Mouse (Mus musculus): ENCODE results near the gene Ptov1. TPM values are rescaled to one million over a fixed set of nuclear protein-coding genes. Genes with fewer than 3 reads are reported as not detected.

Ptov1 gene
- polyA plus RNA-seq, 1 experiment from 2014 or later, result 518 TPM

- Histone ChIP-seq H3K9ac (peak overlapping the region; percentile 76), H3K4me3 (peak overlapping the region; percentile 71), H3K36me3 (peaks cover 15% of the 10 kb centered on the region), H3K4me2 (peak overlapping the region; percentile 75), H3K4me1 (replicated peaks) (peaks cover 48% of the 10 kb centered on the region), H3K27me3 (no peaks in the 10 kb centered on the region), H3K9me3 (no peaks in the 10 kb centered on the region), H3K27ac (replicated peaks) (peak overlapping the region; percentile 95)
- ATAC-seq (ENCODE audit: low FRiP score, low read depth), result no peak; the same call in 1 of the 2 replicates
- 23% methylated on average over 10 of the region's 10 CpGs for WGBS
Observed at GRCm38 (mm10) chr7:44896499-44896898, 26.9 kb upstream of the Ptov1 start.

GRCm38 (mm10) chr7:44895593-44896434 lies 26.2 kb upstream of the Ptov1 start, which contains the start of gene Fuz:
Fuz (plus strand) TSS chr7:44896079.
- peaks cover 51% of the 10 kb centered on the region for H3K4me1 ChIP-seq (replicated peaks)
- H3K27me3 ChIP-seq, result no peaks in the 10 kb centered on the region
- H3K9me3 ChIP-seq, result no peaks in the 10 kb centered on the region
- peak within 1 kb of the TSS; percentile 71 for H3K4me3 ChIP-seq
- peak within 1 kb of the TSS; percentile 76 for H3K9ac ChIP-seq
- ATAC-seq (ENCODE audit: low FRiP score, low read depth), result peak; percentile 81
- peak within 1 kb of the TSS; percentile 95 for H3K27ac ChIP-seq (replicated peaks)
- H3K36me3 ChIP-seq, result peaks cover 15% of the 10 kb centered on the region
- WGBS, result under 1% methylated on average over 34 of the region's 34 CpGs
- H3K4me2 ChIP-seq, result peak within 1 kb of the TSS; percentile 75

GRCm38 (mm10) chr7:44895206-44895592 lies 25.6 kb upstream of the Ptov1 start:
- Histone ChIP-seq H3K9ac (peak overlapping the region; percentile 37; the same call in 1 of the 2 replicates), H3K4me3 (peak overlapping the region; percentile 71), H3K9me3 (no peaks in the 10 kb centered on the region), H3K4me2 (peak overlapping the region; percentile 75), H3K27me3 (no peaks in the 10 kb centered on the region), H3K4me1 (replicated peaks) (peaks cover 57% of the 10 kb centered on the region), H3K27ac (replicated peaks) (peak overlapping the region; percentile 95), H3K36me3 (peaks cover 10% of the 10 kb centered on the region)
- no peak for ATAC-seq (ENCODE audit: low FRiP score, low read depth)
- WGBS, result 20% methylated on average over 7 of the region's 7 CpGs

GRCm38 (mm10) chr7:44894175-44894574 lies 24.6 kb upstream of the Ptov1 start:
- H3K27ac ChIP-seq (replicated peaks), result peak overlapping the region; percentile 95
- WGBS, result 90% methylated on average over 3 of the region's 3 CpGs
- H3K4me1 ChIP-seq (replicated peaks), result peaks cover 63% of the 10 kb centered on the region
- ATAC-seq (ENCODE audit: low FRiP score, low read depth), result no peak
- H3K9ac ChIP-seq, result no peak overlapping the region
- H3K4me2 ChIP-seq, result no peak overlapping the region
- H3K4me3 ChIP-seq, result no peak overlapping the region
- H3K9me3 ChIP-seq, result no peaks in the 10 kb centered on the region
- H3K36me3 ChIP-seq, result peaks cover 7% of the 10 kb centered on the region
- H3K27me3 ChIP-seq, result no peaks in the 10 kb centered on the region

GRCm38 (mm10) chr7:44893197-44893596 lies 23.6 kb upstream of the Ptov1 start:
- Histone ChIP-seq H3K9me3 (no peaks in the 10 kb centered on the region), H3K27ac (replicated peaks) (peak overlapping the region; percentile 87), H3K4me3 (peak overlapping the region; percentile 79), H3K4me2 (peak overlapping the region; percentile 89), H3K9ac (peak overlapping the region; percentile 14; the same call in 1 of the 2 replicates), H3K27me3 (no peaks in the 10 kb centered on the region), H3K4me1 (replicated peaks) (peaks cover 67% of the 10 kb centered on the region), H3K36me3 (peaks cover 7% of the 10 kb centered on the region)
- no peak for ATAC-seq (ENCODE audit: low FRiP score, low read depth)
- 6% methylated on average over 8 of the region's 8 CpGs for WGBS

GRCm38 (mm10) chr7:44892276-44892921 lies 22.8 kb upstream of the Ptov1 start, which contains the start of gene Med25:
Med25 (minus strand) TSS chr7:44892712.
- no peaks in the 10 kb centered on the region for H3K27me3 ChIP-seq
- H3K36me3 ChIP-seq, result peaks cover 7% of the 10 kb centered on the region
- peaks cover 66% of the 10 kb centered on the region for H3K4me1 ChIP-seq (replicated peaks)
- peak within 1 kb of the TSS; percentile 99 for H3K27ac ChIP-seq (replicated peaks)
- peak within 1 kb of the TSS; percentile 89 for H3K4me2 ChIP-seq
- WGBS, result under 1% methylated on average over 56 of the region's 56 CpGs
- ATAC-seq (ENCODE audit: low FRiP score, low read depth), result peak; percentile 76
- peak within 1 kb of the TSS; percentile 79 for H3K4me3 ChIP-seq
- peak within 1 kb of the TSS; percentile 84 for H3K9ac ChIP-seq
- no peaks in the 10 kb centered on the region for H3K9me3 ChIP-seq

GRCm38 (mm10) chr7:44891611-44892010 lies 22.0 kb upstream of the Ptov1 start:
- H3K36me3 ChIP-seq, result peaks cover 7% of the 10 kb centered on the region
- peak overlapping the region; percentile 84 for H3K9ac ChIP-seq
- peak overlapping the region; percentile 89 for H3K4me2 ChIP-seq
- H3K4me3 ChIP-seq, result peak overlapping the region; percentile 79
- ATAC-seq (ENCODE audit: low FRiP score, low read depth), result no peak
- H3K27me3 ChIP-seq, result no peaks in the 10 kb centered on the region
- no peaks in the 10 kb centered on the region for H3K9me3 ChIP-seq
- 9% methylated on average over 6 of the region's 6 CpGs for WGBS
- peak overlapping the region; percentile 99 for H3K27ac ChIP-seq (replicated peaks)
- peaks cover 58% of the 10 kb centered on the region for H3K4me1 ChIP-seq (replicated peaks)

GRCm38 (mm10) chr7:44890737-44891136 lies 21.1 kb upstream of the Ptov1 start:
- H3K36me3 ChIP-seq, result peaks cover 7% of the 10 kb centered on the region
- ATAC-seq (ENCODE audit: low FRiP score, low read depth), result no peak
- H3K9ac ChIP-seq, result peak overlapping the region; percentile 84; the same call in 1 of the 2 replicates
- no peaks in the 10 kb centered on the region for H3K9me3 ChIP-seq
- WGBS, result 63% methylated on average over 4 of the region's 4 CpGs
- H3K27ac ChIP-seq (replicated peaks), result no peak overlapping the region
- peak overlapping the region; percentile 89 for H3K4me2 ChIP-seq
- H3K4me1 ChIP-seq (replicated peaks), result peaks cover 55% of the 10 kb centered on the region
- H3K4me3 ChIP-seq, result peak overlapping the region; percentile 79
- no peaks in the 10 kb centered on the region for H3K27me3 ChIP-seq

- peaks cover 9% of the 10 kb centered on the region for H3K36me3 ChIP-seq
- no peak overlapping the region for H3K9ac ChIP-seq
- H3K9me3 ChIP-seq, result no peaks in the 10 kb centered on the region
- no peak overlapping the region for H3K27ac ChIP-seq (replicated peaks)
- peak overlapping the region; percentile 89 for H3K4me2 ChIP-seq
- 89% methylated on average over 7 of the region's 7 CpGs for WGBS
- no peaks in the 10 kb centered on the region for H3K27me3 ChIP-seq
- peak overlapping the region; percentile 79; the same call in 1 of the 2 replicates for H3K4me3 ChIP-seq
- H3K4me1 ChIP-seq (replicated peaks), result peaks cover 54% of the 10 kb centered on the region
- ATAC-seq (ENCODE audit: low FRiP score, low read depth), result no peak
Observed at GRCm38 (mm10) chr7:44890180-44890579, 20.6 kb upstream of the Ptov1 start.

GRCm38 (mm10) chr7:44888256-44889105 lies 18.9 kb upstream of the Ptov1 start:
- no peak overlapping the region for H3K9ac ChIP-seq
- H3K27ac ChIP-seq (replicated peaks), result 0 out of 2 replicates have a peak overlapping the region, but pooled peaks have one; percentile 29
- WGBS, result 79% methylated on average over 13 of the region's 13 CpGs

GRCm38 (mm10) chr7:44886964-44887363 lies 17.4 kb upstream of the Ptov1 start:
- Histone ChIP-seq H3K4me1 (replicated peaks) (peaks cover 32% of the 10 kb centered on the region), H3K36me3 (peaks cover 35% of the 10 kb centered on the region), H3K27ac (replicated peaks) (no peak overlapping the region), H3K4me2 (no peak overlapping the region), H3K27me3 (no peaks in the 10 kb centered on the region), H3K4me3 (no peak overlapping the region), H3K9me3 (no peaks in the 10 kb centered on the region), H3K9ac (no peak overlapping the region)
- ATAC-seq (ENCODE audit: low FRiP score, low read depth), result no peak
- WGBS, result 93% methylated on average over 7 of the region's 7 CpGs

More at GRCm38 (mm10) chr7:44888256-44889105, 18.9 kb upstream of the Ptov1 start:
- Histone ChIP-seq H3K4me1 (replicated peaks) (peaks cover 38% of the 10 kb centered on the region), H3K27me3 (no peaks in the 10 kb centered on the region), H3K9me3 (no peaks in the 10 kb centered on the region), H3K4me2 (peak overlapping the region; percentile 12; the same call in 1 of the 2 replicates), H3K36me3 (peaks cover 22% of the 10 kb centered on the region), H3K4me3 (no peak overlapping the region)
- no peak for ATAC-seq (ENCODE audit: low FRiP score, low read depth)

Measured in hindbrain, embryonic 15.5 days (tissue).